Mouse (Mus musculus): ENCODE results near the gene Psme2. TPM values are rescaled to one million over a fixed set of nuclear protein-coding genes. Genes with fewer than 3 reads are reported as not detected.

Psme2 gene
- polyA plus RNA-seq, 1 experiment = 60.5 TPM

DNA sequence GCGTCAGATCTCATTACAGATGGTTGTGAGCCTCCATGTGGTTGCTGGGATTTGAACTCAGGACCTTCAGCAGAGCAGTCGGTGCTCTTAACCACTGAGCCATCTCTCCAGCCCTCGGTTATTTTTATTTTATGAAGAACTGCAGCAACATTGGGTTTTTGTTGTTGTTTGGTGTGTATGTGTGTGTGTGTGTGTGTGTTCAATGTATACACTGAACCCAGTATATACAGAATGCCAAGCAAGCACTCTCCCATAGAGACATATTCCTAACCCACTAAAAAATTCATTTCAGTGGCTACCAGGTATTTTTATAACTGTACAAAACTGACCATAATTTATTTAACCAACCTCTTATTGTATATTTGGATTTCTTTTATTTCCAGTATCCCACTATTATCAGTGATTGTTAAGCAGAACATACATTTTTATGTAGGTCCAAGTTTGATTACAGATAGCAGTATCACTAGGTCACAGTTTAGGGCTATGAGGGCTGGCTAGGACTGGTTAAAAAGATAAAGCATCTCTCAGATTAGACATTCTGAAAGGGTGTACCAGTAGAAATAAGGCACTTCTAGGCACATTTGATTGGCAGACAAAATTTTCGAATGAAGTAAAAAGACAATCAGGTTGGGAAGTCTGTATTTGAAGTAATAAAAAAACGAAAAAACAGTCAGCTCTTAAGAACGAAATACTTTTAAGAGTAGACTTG lies 32.0 kb downstream of the Psme2 start:
- TF ChIP-seq POLR2A (IDR thresholded peaks at IDR 0.05; ENCODE audit: borderline replicate concordance, extremely low read depth, low read depth, low read length) (no peak), CTCF (IDR thresholded peaks at IDR 0.05; ENCODE audit: insufficient read depth, low read length) (no peak)

GRCm38 (mm10) chr14:55557587-55557986 lies 33.3 kb downstream of the Psme2 start:
- peaks cover 10% of the 10 kb centered on the region for H3K4me1 ChIP-seq (ENCODE audit: control insufficient read depth, insufficient read depth, low read length)
- no peak overlapping the region for H3K4me3 ChIP-seq (replicated peaks; ENCODE audit: extremely low read depth, low read depth, low read length)
- WGBS = 73% methylated on average over 3 of the region's 3 CpGs
- no peak for TF ChIP-seq CTCF (IDR thresholded peaks at IDR 0.05; ENCODE audit: insufficient read depth, low read length)
- TF ChIP-seq POLR2A (IDR thresholded peaks at IDR 0.05; ENCODE audit: borderline replicate concordance, extremely low read depth, low read depth, low read length) = no peak
- DNase-seq = no peak

More for the DNA sequence above, 32.0 kb downstream of the Psme2 start:
- peak overlapping the region; percentile 31 for H3K4me3 ChIP-seq (replicated peaks; ENCODE audit: extremely low read depth, low read depth, low read length)
- peaks cover 10% of the 10 kb centered on the region for H3K4me1 ChIP-seq (ENCODE audit: control insufficient read depth, insufficient read depth, low read length)
- no peak for DNase-seq
- WGBS = 50% methylated on average over 6 of the region's 6 CpGs

GRCm38 (mm10) chr14:55557003-55557402 lies 33.9 kb downstream of the Psme2 start:
- 14% methylated on average over 5 of the region's 5 CpGs for WGBS
- H3K4me1 ChIP-seq (ENCODE audit: control insufficient read depth, insufficient read depth, low read length) = peaks cover 10% of the 10 kb centered on the region
- DNase-seq = peak; percentile 77
- TF ChIP-seq CTCF (IDR thresholded peaks at IDR 0.05; ENCODE audit: insufficient read depth, low read length) (peak; percentile 90), POLR2A (IDR thresholded peaks at IDR 0.05; ENCODE audit: borderline replicate concordance, extremely low read depth, low read depth, low read length) (no peak)
- H3K4me3 ChIP-seq (replicated peaks; ENCODE audit: extremely low read depth, low read depth, low read length) = no peak overlapping the region

DNA sequence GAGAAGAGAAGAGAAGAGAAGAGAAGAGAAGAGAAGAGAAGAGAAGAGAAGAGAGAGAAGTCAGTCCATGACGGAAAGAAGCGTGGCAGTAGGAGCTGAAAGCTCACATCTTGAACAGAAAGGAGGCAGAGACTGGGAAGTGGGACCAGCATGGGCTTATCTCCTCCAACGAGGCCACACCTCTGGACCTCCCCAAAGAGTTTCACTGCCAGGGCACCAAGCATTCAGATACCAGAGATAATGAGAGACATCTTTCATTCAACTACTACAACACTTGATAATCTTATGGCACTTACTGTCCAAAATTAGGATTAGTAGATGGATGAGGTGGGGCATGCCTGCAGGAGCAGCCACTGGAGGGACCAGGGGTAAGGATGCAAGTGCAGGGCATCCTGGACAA lies 35.1 kb downstream of the Psme2 start:
- 70% methylated on average over 3 of the region's 3 CpGs for WGBS
- no peak for DNase-seq
- TF ChIP-seq POLR2A (IDR thresholded peaks at IDR 0.05; ENCODE audit: borderline replicate concordance, extremely low read depth, low read depth, low read length) = no peak
- no peak for TF ChIP-seq CTCF (IDR thresholded peaks at IDR 0.05; ENCODE audit: insufficient read depth, low read length)
- Histone ChIP-seq H3K4me3 (replicated peaks; ENCODE audit: extremely low read depth, low read depth, low read length) (no peak overlapping the region), H3K4me1 (ENCODE audit: control insufficient read depth, insufficient read depth, low read length) (peaks cover 6% of the 10 kb centered on the region; the same call in 1 of the 2 replicates)

DNA sequence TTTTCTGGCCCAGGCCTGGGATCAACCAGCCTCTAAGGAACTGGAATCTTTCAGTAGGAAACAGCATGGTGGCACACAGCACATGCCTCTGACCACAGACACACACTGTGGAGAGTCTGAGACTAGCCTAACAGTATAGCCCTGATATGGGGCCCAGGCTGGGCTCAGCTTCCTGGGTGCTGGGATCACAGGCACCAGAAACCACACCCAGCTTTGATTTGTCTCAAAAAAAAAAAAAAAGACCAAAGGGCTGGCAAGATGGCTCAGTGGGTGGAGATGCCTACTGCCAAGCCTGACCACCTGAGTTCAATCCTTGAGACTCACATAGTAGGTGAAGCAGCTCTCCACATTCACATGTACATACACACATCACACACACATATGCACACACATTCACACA lies 36.3 kb downstream of the Psme2 start:
- H3K4me3 ChIP-seq (replicated peaks; ENCODE audit: extremely low read depth, low read depth, low read length) = no peak overlapping the region

DNA sequence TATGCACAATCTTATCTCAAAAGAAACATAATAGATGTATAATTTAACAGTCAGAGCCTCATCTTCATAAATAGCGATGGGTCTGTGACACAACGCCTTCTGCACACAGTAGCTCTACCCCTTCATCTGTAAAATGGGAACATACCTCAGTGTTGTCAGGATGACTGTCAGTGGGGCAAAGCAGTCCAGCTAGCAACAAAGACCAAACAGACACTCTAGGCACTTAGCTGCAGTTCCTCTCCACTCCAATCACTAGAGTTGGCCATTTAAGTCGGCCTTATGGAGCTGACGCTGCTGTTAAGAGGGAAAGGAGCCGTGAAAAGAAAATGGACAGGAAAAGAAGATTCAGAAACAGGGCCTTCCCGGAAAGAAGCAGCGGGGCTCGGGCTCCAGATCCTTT lies 39.1 kb downstream of the Psme2 start:
- no peak for DNase-seq
- Histone ChIP-seq H3K4me1 (ENCODE audit: control insufficient read depth, insufficient read depth, low read length) (peaks cover 2% of the 10 kb centered on the region; the same call in 1 of the 2 replicates), H3K4me3 (replicated peaks; ENCODE audit: extremely low read depth, low read depth, low read length) (no peak overlapping the region)
- TF ChIP-seq CTCF (IDR thresholded peaks at IDR 0.05; ENCODE audit: insufficient read depth, low read length) (no peak), POLR2A (IDR thresholded peaks at IDR 0.05; ENCODE audit: borderline replicate concordance, extremely low read depth, low read depth, low read length) (no peak)
- WGBS = 82% methylated on average over 8 of the region's 8 CpGs

More for the DNA sequence above, 36.3 kb downstream of the Psme2 start:
- peaks cover 6% of the 10 kb centered on the region; the same call in 1 of the 2 replicates for H3K4me1 ChIP-seq (ENCODE audit: control insufficient read depth, insufficient read depth, low read length)
- TF ChIP-seq CTCF (IDR thresholded peaks at IDR 0.05; ENCODE audit: insufficient read depth, low read length) (no peak), POLR2A (IDR thresholded peaks at IDR 0.05; ENCODE audit: borderline replicate concordance, extremely low read depth, low read depth, low read length) (no peak)
- no peak for DNase-seq

- Histone ChIP-seq H3K4me1 (ENCODE audit: control insufficient read depth, insufficient read depth, low read length) (no peaks in the 10 kb centered on the region), H3K4me3 (replicated peaks; ENCODE audit: extremely low read depth, low read depth, low read length) (no peak overlapping the region)
- DNase-seq = no peak
- 65% methylated on average over 5 of the region's 5 CpGs for WGBS
- TF ChIP-seq CTCF (IDR thresholded peaks at IDR 0.05; ENCODE audit: insufficient read depth, low read length) (no peak), POLR2A (IDR thresholded peaks at IDR 0.05; ENCODE audit: borderline replicate concordance, extremely low read depth, low read depth, low read length) (no peak)
Observed at GRCm38 (mm10) chr14:55551347-55551746, 39.6 kb downstream of the Psme2 start.

DNA sequence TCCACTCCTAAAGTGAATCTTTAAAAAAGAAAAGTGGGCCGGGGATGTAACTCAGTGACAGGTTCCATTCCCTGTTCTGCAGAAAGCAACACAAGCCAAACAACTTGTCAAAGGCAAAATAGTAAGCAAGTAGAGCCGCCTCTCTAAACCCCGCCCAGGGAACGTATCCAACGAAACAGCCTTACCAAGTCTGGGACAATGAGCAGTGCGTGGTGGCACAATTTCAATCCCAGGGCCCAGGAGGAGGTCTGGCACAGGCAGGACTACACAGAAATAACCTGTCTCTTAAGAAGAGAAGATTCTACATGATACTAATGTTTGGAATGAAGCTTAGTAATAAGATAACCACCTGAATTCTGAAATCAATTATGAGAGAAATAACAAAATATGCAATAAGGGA lies 40.7 kb downstream of the Psme2 start:
- TF ChIP-seq POLR2A (IDR thresholded peaks at IDR 0.05; ENCODE audit: borderline replicate concordance, extremely low read depth, low read depth, low read length) = no peak
- TF ChIP-seq CTCF (IDR thresholded peaks at IDR 0.05; ENCODE audit: insufficient read depth, low read length) = no peak
- Histone ChIP-seq H3K4me1 (ENCODE audit: control insufficient read depth, insufficient read depth, low read length) (no peaks in the 10 kb centered on the region), H3K4me3 (replicated peaks; ENCODE audit: extremely low read depth, low read depth, low read length) (no peak overlapping the region)
- DNase-seq = no peak
- 82% methylated on average over 6 of the region's 6 CpGs for WGBS

DNA sequence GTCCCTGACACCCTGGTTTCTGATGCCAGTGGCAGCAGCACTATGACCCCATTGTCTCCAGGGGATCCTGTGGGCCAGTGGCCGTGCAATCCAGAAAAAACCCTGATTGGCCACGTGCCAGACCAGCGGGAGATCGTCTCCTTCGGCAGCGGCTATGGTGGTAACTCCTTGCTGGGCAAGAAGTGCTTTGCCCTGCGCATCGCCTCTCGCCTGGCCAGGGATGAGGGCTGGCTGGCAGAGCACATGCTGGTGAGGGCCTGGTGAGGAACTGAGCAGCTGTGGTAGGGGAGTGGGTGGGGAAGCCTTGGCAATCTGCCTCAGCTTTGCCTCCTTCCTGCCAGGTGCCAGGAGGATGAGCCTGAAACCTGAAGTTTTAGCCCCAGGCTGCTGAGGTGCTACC lies 46.6 kb downstream of the Psme2 start:
- H3K4me3 ChIP-seq (replicated peaks; ENCODE audit: extremely low read depth, low read depth, low read length) = no peak overlapping the region
- TF ChIP-seq CTCF (IDR thresholded peaks at IDR 0.05; ENCODE audit: insufficient read depth, low read length) = no peak
- no peak for TF ChIP-seq POLR2A (IDR thresholded peaks at IDR 0.05; ENCODE audit: borderline replicate concordance, extremely low read depth, low read depth, low read length)
- H3K4me1 ChIP-seq (ENCODE audit: control insufficient read depth, insufficient read depth, low read length) = 0 out of 2 replicates have a peak, but pooled peaks cover 3% of the 10 kb centered on the region
- 68% methylated on average over 9 of the region's 9 CpGs for WGBS
- no peak for DNase-seq

GRCm38 (mm10) chr14:55542268-55542667 lies 48.6 kb downstream of the Psme2 start:
- WGBS = 94% methylated on average over 12 of the region's 12 CpGs
- H3K4me1 ChIP-seq (ENCODE audit: control insufficient read depth, insufficient read depth, low read length) = 0 out of 2 replicates have a peak, but pooled peaks cover 3% of the 10 kb centered on the region
- H3K4me3 ChIP-seq (replicated peaks; ENCODE audit: extremely low read depth, low read depth, low read length) = no peak overlapping the region
- DNase-seq = no peak
- no peak for TF ChIP-seq POLR2A (IDR thresholded peaks at IDR 0.05; ENCODE audit: borderline replicate concordance, extremely low read depth, low read depth, low read length)
- TF ChIP-seq CTCF (IDR thresholded peaks at IDR 0.05; ENCODE audit: insufficient read depth, low read length) = no peak
